Mouse (Mus musculus) layer of hippocampus, postnatal 25 days (tissue): ENCODE data around the gene Raver2. TPM values are rescaled to one million over a fixed set of nuclear protein-coding genes. Genes with fewer than 3 reads are reported as not detected.

Source experiments
- DNase-seq, 2 experiments: peaks; one replicate each; pipeline ENCODE4 v3.0.0; 2022; ENCODE audit warnings: mixed read lengths in 2 of 2, low spot score in 1 of 2; ENCODE audit errors: extremely low spot score in 1 of 2
- total RNA-seq, 2 experiments: library from RNA; stranded (reverse); gene quantifications; 2 replicates each; pipeline ENCODE4 v1.2.3; 2021

Gene Raver2
- total RNA-seq = 10 to 100 TPM; 45.1 to 52.3 TPM

DNA sequence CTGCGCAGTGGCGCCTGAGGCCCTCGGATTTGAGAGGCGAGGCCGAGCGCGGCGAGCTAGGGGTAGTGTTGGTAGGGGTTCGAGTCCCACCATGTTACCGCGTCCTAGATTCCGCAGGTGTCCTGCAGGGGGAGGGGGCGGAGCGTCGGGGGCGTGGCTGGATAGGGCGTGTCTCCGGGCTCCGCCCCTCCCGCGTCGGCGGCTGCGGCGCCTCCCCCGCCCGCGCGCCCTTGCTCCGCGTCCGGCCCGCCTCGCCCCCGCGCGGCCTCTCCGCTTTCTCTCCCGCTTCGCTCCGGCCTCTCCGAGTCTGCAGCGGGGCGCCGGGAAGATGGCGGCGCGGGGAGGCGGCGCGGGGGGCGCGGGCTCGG, at the start of gene Raver2:
TSS of gene Raver2 (plus strand) at position 198 of the 368 bp plus-strand sequence.
- peak; percentile 53 for DNase-seq

- DNase-seq = no peak
Measured at GRCm38 (mm10) chr4:101020596-101020995, 48.2 kb upstream of the Raver2 start, which contains the start of gene Gm10577. Gene Gm10577 (minus strand): TSS chr4:101020696.

DNA sequence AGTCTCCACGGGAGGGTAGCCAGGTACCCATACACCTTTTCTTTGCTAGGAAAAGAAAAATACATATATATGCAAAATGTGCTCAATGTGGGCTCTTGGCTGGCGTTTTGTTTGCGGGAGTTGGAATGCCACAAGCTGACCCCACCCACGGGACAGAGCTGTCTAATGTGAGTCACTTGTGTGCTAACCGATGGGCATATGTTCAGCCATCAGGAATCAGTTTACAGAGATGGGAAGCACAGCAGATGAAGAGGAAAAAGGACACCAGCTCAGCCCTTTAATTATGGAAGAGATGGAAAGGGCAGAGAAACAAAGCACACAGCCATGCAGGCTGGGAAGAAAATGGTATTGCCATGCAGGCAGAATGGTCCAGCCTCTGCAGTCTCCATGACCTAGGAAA, 42.2 kb upstream of the Raver2 start:
- no peak for DNase-seq

DNA sequence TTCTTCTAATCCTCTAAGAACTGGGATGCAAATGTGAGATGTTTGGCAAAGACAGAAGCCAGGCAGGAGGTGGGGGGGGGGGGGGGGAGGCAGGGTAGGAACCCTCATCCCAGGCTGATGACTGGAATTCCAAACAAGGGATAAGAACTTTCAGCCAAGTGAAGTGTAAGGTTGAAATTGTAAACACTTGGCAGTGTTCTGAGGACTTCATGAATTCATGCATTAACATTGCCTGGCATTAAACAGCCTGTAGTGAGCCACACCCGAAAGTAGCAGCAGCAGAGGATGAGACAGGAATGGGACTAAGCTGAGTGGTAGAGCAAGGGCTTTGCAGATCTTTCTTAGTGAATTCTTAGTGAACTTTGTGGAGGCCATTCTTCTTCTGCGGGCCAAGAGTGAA, 41.8 kb upstream of the Raver2 start:
- DNase-seq = no peak

DNA sequence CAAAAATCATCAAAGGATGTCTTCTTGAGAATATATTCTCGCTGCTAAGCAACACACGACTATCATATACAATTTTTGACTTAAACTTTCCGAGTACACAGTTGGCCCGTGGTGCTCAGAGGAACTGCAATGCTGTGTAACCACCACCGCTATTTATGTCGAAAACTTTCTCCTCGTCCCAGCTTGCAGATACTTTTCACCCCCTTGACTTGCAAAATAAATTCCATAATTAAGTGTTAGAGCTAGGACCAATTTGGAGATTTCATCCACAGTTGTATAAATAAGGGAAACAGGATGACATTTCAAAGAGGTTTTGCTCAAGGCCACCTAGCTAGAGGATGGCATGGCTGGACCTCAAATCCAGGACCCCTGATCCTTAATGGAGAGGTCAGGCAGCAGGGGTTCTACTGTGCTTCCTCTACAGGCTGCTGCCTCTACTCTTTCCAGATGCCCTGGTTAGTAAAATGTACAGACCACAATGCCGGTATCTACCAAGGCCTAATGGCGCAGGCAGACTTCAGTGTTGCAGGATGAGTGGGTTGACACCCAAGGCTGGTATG, 40.9 kb upstream of the Raver2 start:
- DNase-seq = no peak

DNA sequence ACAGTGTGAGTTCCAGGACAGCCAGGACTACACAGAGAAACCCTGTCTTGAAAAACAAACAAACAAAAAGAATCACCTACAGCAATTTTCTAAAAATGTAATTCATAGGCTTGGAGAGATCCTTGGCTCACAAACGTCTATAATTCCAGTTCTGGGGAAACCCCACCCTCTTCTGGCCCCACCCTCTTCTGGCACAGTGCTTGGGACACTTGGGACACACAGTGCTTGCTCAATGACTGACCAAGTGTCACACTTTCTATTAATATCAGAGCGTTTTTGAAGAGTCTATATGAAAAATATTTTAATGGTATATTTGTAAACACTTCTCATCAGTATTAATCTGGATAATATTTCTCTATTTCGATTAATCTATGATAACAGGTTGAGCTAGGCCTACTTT, 35.7 kb upstream of the Raver2 start:
- DNase-seq = no peak

- DNase-seq = no peak
Measured at GRCm38 (mm10) chr4:101035131-101035530, 33.7 kb upstream of the Raver2 start.

GRCm38 (mm10) chr4:101037156-101037555, 31.6 kb upstream of the Raver2 start:
- DNase-seq = no peak

- DNase-seq = no peak
Measured at GRCm38 (mm10) chr4:101043691-101044090, 25.1 kb upstream of the Raver2 start.

DNA sequence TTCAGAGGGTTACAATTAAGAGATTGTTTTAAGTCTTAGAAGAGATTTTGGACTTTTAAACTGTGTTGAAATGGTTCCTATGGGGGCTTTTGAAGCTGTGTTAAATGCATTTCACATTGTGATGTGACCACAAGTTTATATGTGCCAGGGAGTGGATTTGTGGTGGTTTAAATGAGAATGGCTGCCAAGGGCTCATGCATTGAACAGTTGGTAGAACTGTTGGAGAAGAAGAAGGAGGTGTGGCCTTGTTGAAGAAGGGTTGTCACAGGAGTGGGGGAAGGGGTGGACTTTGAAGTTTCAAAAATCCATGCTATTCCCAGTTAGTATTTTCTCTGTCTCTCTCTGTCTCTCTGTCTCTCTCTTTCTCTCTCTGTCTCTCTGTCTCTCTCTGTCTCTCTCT, 24.6 kb upstream of the Raver2 start:
- no peak for DNase-seq

DNA sequence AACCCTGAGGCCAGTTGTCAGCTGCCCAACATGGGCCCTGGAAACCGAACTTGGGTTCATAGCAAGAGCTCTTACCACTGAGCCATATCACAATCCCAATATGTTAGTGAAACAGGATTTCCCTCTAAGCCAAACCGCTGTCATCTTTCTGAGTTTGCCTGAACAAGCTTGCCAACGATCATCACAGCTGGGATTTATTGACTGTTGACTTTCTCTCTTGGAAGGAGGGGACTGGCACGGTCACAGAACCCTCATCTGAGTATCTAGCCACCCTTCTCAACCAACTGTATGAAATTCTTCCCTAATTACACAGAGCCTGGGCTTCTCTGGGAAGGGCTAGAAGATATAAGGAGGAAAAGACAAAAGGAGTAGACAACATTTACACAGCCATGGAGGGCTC, 22.2 kb upstream of the Raver2 start:
- DNase-seq = no peak

- DNase-seq = no peak
Measured at GRCm38 (mm10) chr4:101062146-101062545, 6.6 kb upstream of the Raver2 start.

DNA sequence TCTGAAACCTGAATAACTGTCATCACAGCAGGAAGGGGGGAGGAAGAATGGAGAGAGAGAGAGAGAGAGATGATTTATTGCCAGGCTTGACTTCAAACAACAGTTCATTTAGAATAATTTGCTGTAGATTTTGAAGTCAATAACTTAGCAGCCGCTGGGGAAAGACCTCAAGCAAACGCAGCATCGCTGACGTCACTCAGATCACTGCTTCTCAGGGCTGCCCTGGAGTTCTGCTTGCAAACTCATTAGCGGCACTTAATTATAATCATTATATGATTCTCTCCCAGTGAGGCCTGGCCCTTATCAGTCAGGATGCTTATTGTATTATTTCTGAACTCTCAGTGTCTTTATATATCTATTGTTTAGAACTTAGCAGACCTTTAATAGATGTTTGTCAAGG, 2.4 kb upstream of the Raver2 start:
- no peak for DNase-seq

GRCm38 (mm10) chr4:101069154-101069971, 580 bp downstream of the Raver2 start:
- DNase-seq = peak in 1 of 2 experiments; percentile 32

- no peak for DNase-seq
Measured at GRCm38 (mm10) chr4:101071570-101071969, 2.8 kb downstream of the Raver2 start.

- DNase-seq = no peak
Measured at GRCm38 (mm10) chr4:101076425-101076824, 7.6 kb downstream of the Raver2 start.

GRCm38 (mm10) chr4:101080016-101080415, 11.2 kb downstream of the Raver2 start:
- DNase-seq = no peak

DNA sequence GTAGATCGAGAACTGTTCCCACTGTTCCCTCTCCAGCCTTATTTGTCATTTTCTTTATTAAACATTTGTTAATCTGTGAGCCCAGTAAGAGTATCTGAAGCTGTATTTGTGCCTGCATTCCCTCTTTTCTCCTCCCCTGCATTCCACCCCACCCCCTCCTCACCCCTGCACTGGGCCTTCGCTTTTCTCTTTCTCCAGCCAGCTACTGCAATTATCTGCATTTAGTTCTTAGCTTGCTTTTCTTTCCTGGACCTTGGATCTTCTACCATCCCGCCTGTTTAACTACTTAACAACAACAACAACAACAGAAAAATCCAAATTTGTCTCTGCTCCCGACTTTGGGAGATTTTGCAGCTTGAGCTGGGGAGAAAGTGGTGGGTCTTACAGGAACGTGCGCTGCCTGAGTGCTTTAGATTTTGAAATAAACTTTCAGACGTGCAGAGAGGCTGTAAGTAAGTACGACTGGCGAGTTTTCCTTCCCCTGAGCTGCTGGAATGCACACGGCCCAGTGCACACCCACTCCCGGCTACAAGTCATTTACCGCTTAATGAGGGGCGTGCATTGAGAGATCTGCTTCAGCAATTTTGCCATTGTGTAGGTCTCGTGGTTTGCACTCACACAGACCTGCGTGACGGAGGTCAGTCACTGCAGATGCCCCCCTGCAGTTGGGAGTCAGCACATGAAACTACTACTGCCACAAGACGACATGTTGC, 13.5 kb downstream of the Raver2 start:
- DNase-seq = no peak

DNA sequence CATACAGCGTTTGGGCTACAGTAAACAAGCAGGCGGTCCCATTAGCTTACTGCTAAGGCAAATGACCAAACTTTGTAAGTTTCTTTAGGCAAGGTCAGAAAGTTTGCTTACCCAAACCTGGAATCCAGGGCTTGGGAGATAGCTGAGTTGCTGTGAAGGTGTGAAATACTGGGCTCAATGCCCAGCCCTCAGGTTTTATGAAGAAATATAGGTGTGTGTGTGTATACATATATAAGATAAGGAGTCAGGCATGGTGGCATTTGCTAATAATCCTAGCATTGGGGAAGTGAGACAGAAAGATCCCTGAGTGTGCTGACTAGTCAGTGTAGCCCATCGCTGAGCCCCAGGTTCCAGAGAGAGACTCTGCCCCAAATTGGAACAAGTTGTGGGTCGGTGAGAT, 16.1 kb downstream of the Raver2 start:
- no peak for DNase-seq

- no peak for DNase-seq
Measured at GRCm38 (mm10) chr4:101086040-101086439, 17.3 kb downstream of the Raver2 start.

- DNase-seq = no peak
Measured at GRCm38 (mm10) chr4:101087721-101088120, 18.9 kb downstream of the Raver2 start.
